Mouse (Mus musculus) spleen, adult 18-20 months (tissue): Measurements from ENCODE around the gene Ppip5k2.

Experiments used
- DNase-seq, 2 experiments: peaks; one replicate each; pipeline ENCODE4 v3.0.0; 2022; ENCODE audit warnings: mixed read lengths in 2 of 2

Ppip5k2 gene

GRCm38 (mm10) chr1:97753216-97753615 lies 17.0 kb downstream of the Ppip5k2 start:
- DNase-seq, result no peak

GRCm38 (mm10) chr1:97748163-97748562 lies 22.0 kb downstream of the Ppip5k2 start:
- DNase-seq, result no peak

- no peak for DNase-seq
Observed at GRCm38 (mm10) chr1:97746261-97746660, 23.9 kb downstream of the Ppip5k2 start.

GRCm38 (mm10) chr1:97745712-97746111 lies 24.5 kb downstream of the Ppip5k2 start:
- DNase-seq, result no peak

GRCm38 (mm10) chr1:97743063-97743462 lies 27.1 kb downstream of the Ppip5k2 start:
- no peak for DNase-seq

- no peak for DNase-seq
Observed at GRCm38 (mm10) chr1:97729339-97729738, 40.9 kb downstream of the Ppip5k2 start.

- DNase-seq, result no peak
Observed at GRCm38 (mm10) chr1:97726730-97727129, 43.5 kb downstream of the Ppip5k2 start.

- DNase-seq, result no peak
Observed at GRCm38 (mm10) chr1:97718440-97718839, 51.8 kb downstream of the Ppip5k2 start.

GRCm38 (mm10) chr1:97714334-97714868 lies 55.8 kb downstream of the Ppip5k2 start:
- no peak for DNase-seq

GRCm38 (mm10) chr1:97710520-97710919 lies 59.7 kb downstream of the Ppip5k2 start:
- no peak for DNase-seq

- DNase-seq, result no peak
Observed at GRCm38 (mm10) chr1:97705389-97705788, 64.8 kb downstream of the Ppip5k2 start.

- no peak for DNase-seq
Observed at GRCm38 (mm10) chr1:97704646-97705045, 65.6 kb downstream of the Ppip5k2 start.

GRCm38 (mm10) chr1:97698956-97699570 lies 71.1 kb downstream of the Ppip5k2 start:
- no peak for DNase-seq

- no peak for DNase-seq
Observed at GRCm38 (mm10) chr1:97697273-97697672, 72.9 kb downstream of the Ppip5k2 start.

GRCm38 (mm10) chr1:97693825-97694224 lies 76.4 kb downstream of the Ppip5k2 start:
- no peak for DNase-seq

- DNase-seq, result peak; percentile 9 to 50
Observed at GRCm38 (mm10) chr1:97688756-97689155, 81.5 kb downstream of the Ppip5k2 start.

GRCm38 (mm10) chr1:97676526-97677177 lies 93.6 kb downstream of the Ppip5k2 start:
- DNase-seq, result no peak

GRCm38 (mm10) chr1:97676115-97676514 lies 94.1 kb downstream of the Ppip5k2 start:
- DNase-seq, result no peak

GRCm38 (mm10) chr1:97672849-97673248 lies 97.4 kb downstream of the Ppip5k2 start:
- DNase-seq, result no peak

GRCm38 (mm10) chr1:97667288-97667687 lies 102.9 kb downstream of the Ppip5k2 start:
- no peak for DNase-seq

GRCm38 (mm10) chr1:97662324-97662723 lies 107.9 kb downstream of the Ppip5k2 start:
- peak in 1 of 2 experiments; percentile 23 for DNase-seq

GRCm38 (mm10) chr1:97661406-97662241 lies 108.6 kb downstream of the Ppip5k2 start, which contains the start of gene D1Ertd622e:
D1Ertd622e (minus strand) TSS chr1:97662074.
- DNase-seq, result peak; percentile 73 to 77

- DNase-seq, result peak; percentile 49 to 64
Observed at GRCm38 (mm10) chr1:97660687-97661405, 109.4 kb downstream of the Ppip5k2 start.
